Mouse (Mus musculus): ENCODE results near the gene Ankrd40. TPM values are rescaled to one million over a fixed set of nuclear protein-coding genes. Genes with fewer than 3 reads are reported as not detected.

The Ankrd40 gene
- total RNA-seq, 2 experiments from 2014 or later, result 263 to 280 TPM

- DNase-seq (ENCODE audit: low spot score), result no peak
- intact Hi-C loops (cut with DNase I), result no loop called here
Observed at GRCm38 (mm10) chr11:94389724-94390396, 62.1 kb downstream of the Ankrd40 start.

GRCm38 (mm10) chr11:94390825-94391224 lies 63.0 kb downstream of the Ankrd40 start:
- intact Hi-C loops (cut with DNase I), result no loop called here
- DNase-seq (ENCODE audit: low spot score), result no peak

Other genes with a start within 250 kb of the Ankrd40 start
- gene Tob1, start 116.5 kb upstream of the Ankrd40 start, total RNA-seq (2021), result 10 to 100 TPM; 57.2 to 60.6 TPM
- 1 to 10 TPM; 2.3 to 3.1 TPM for gene Wfikkn2, start 82.0 kb upstream of the Ankrd40 start, total RNA-seq (2021)
- gene Gm21885, start 46.1 kb upstream of the Ankrd40 start, total RNA-seq (2021), result not detected
- gene Luc7l3, start 6.0 kb upstream of the Ankrd40 start, total RNA-seq (2021), result 10 to 100 TPM; 31.4 to 37.7 TPM
- 1 to 10 TPM; 2.0 to 2.7 TPM for gene Abcc3, start 65.0 kb downstream of the Ankrd40 start, total RNA-seq (2021)
- gene Cacna1g, start 146.2 kb downstream of the Ankrd40 start, total RNA-seq (2021), result 10 to 100 TPM; 15.4 to 21.5 TPM
- gene Spata20, start 158.2 kb downstream of the Ankrd40 start, total RNA-seq (2021), result under 1 TPM; 0.34 to 0.42 TPM
- 10 to 100 TPM; 26.7 to 29.7 TPM for gene Epn3, start 172.0 kb downstream of the Ankrd40 start, total RNA-seq (2021)
- 1 to 10 TPM in 1 of 2 experiments, under 1 TPM in 1; 0.68 to 1.1 TPM for gene Mycbpap, start 193.7 kb downstream of the Ankrd40 start, total RNA-seq (2021)
- gene Rsad1, start 221.3 kb downstream of the Ankrd40 start, total RNA-seq (2021), result 10 to 100 TPM; 11.3 to 11.5 TPM
- 1 to 10 TPM; 1.5 TPM for gene Chad, start 237.0 kb downstream of the Ankrd40 start, total RNA-seq (2021)